8 mouse cellular contexts compared by ENCODE assay signal in genomic region chr15:86033191-86033841, GRCm38 (mm10). TPM values are rescaled to one million over a fixed set of nuclear protein-coding genes. Genes with fewer than 3 reads are reported as not detected.
DNase-seq lines count a peak whose midpoint lies in the region; ATAC-seq and TF ChIP-seq lines count a peak whose summit lies in the region.

Celsr1 (minus strand) TSS chr15:86033777.

- under 1% methylated on average over 62 of the region's 80 CpGs for WGBS in hindbrain, embryonic 13.5 days
- 2% methylated on average over 76 of the region's 80 CpGs for WGBS in liver, embryonic 13.5 days (ENCODE audit: insufficient replicate concordance)

- no peak within 1 kb of the TSS for H3K27ac ChIP-seq in left cerebral cortex, adult 2 months
- peak within 1 kb of the TSS; percentile 53 for H3K27ac ChIP-seq in hindbrain, embryonic 13.5 days
- no peak within 1 kb of the TSS for H3K27ac ChIP-seq in liver, embryonic 13.5 days

- H3K4me3 ChIP-seq in left cerebral cortex, adult 2 months, result peak within 1 kb of the TSS; percentile 26; the same call in 1 of the 2 replicates
- H3K4me3 ChIP-seq in hindbrain, embryonic 13.5 days, result peak within 1 kb of the TSS; percentile 53
- peak within 1 kb of the TSS; percentile 51 for H3K4me3 ChIP-seq in liver, embryonic 13.5 days (replicated peaks)

- ATAC-seq in hindbrain, embryonic 13.5 days (ENCODE audit: low FRiP score), result peak; percentile 19; the same call in 1 of the 2 replicates
- no peak for ATAC-seq in liver, embryonic 13.5 days (ENCODE audit: low read depth)
- ATAC-seq in erythroblast, adult 5-6 weeks (replicated peaks; ENCODE audit: low FRiP score, poor library complexity, severe bottlenecking), result no peak

- 0 out of 2 replicates have a peak, but pooled peaks cover 6% of the 10 kb centered on the region for H3K9me3 ChIP-seq in hindbrain, embryonic 13.5 days
- H3K9me3 ChIP-seq in liver, embryonic 13.5 days (replicated peaks), result 0 out of 2 replicates have a peak, but pooled peaks cover 4% of the 10 kb centered on the region

- peaks cover 46% of the 10 kb centered on the region for H3K4me1 ChIP-seq in hindbrain, embryonic 13.5 days (replicated peaks)
- H3K4me1 ChIP-seq in liver, embryonic 13.5 days (replicated peaks), result peaks cover 22% of the 10 kb centered on the region

- peaks cover 49% of the 10 kb centered on the region for H3K27me3 ChIP-seq in hindbrain, embryonic 13.5 days
- H3K27me3 ChIP-seq in liver, embryonic 13.5 days, result peaks cover 79% of the 10 kb centered on the region

- no peak for TF ChIP-seq CTCF in left cerebral cortex, adult 2 months (IDR thresholded peaks at IDR 0.05)

- H3K9ac ChIP-seq in hindbrain, embryonic 13.5 days, result peak within 1 kb of the TSS; percentile 65
- H3K9ac ChIP-seq in liver, embryonic 13.5 days, result no peak within 1 kb of the TSS

- peaks cover 20% of the 10 kb centered on the region for H3K36me3 ChIP-seq in hindbrain, embryonic 13.5 days
- no peaks in the 10 kb centered on the region for H3K36me3 ChIP-seq in liver, embryonic 13.5 days

- no peak for DNase-seq in left cerebral cortex, adult 2 months (ENCODE audit: extremely low spot score in 1 of 2, low spot score in 2 of 2)
- no peak for DNase-seq in left cerebral cortex, adult 9 months (ENCODE audit: low spot score in 2 of 2)
- DNase-seq in embryo, embryonic 11 days, result peak; percentile 72
- no peak for DNase-seq in liver, embryonic 13.5 days
- DNase-seq in retina, embryonic 14.5 days (ENCODE audit: low spot score), result peak; percentile 56
- DNase-seq in right cerebral cortex, postnatal 36 days (ENCODE audit: low spot score in 2 of 2), result no peak

- intact Hi-C loops in left cerebral cortex, adult 2 months (cut with DNase I), result no loop called here

- peak within 1 kb of the TSS; percentile 83 for H3K4me2 ChIP-seq in hindbrain, embryonic 13.5 days
- peak within 1 kb of the TSS; percentile 67 for H3K4me2 ChIP-seq in liver, embryonic 13.5 days

RNA-seq across cellular contexts. Expression of gene Celsr1, which starts in this region (rescaled TPM):
- 1 to 10 TPM; 3.7 to 4.6 TPM for total RNA-seq in left cerebral cortex, adult 2 months (2021)
- 1.6 and 1.8 TPM in 2 replicates for polyA plus RNA-seq in hindbrain, embryonic 13.5 days (2015; fragmentation: Nextera tagmentation; extraction: Ambion mirVana)
- 0.06 and 0.20 TPM in 2 replicates for polyA plus RNA-seq in liver, embryonic 13.5 days (2015; fragmentation: Nextera tagmentation; extraction: Ambion mirVana)
- total RNA-seq in erythroblast, adult 5-6 weeks (2015; ENCODE audit: low replicate concordance), result 0.38 and 1.5 TPM in 2 replicates
- total RNA-seq in erythroblast, adult 5-6 weeks (2017; ENCODE audit: low replicate concordance), result 0.60 and 0.98 TPM in 2 replicates

Comparison
In these comparisons a context has a peak if more than half of its experiments do, and no peak if none do; other contexts are left out.
1. DNase-seq: peak in embryo, embryonic 11 days (single experiment) and retina, embryonic 14.5 days (single experiment); none in left cerebral cortex, adult 2 months (0 of 2), left cerebral cortex, adult 9 months (0 of 2), liver, embryonic 13.5 days (single experiment) and right cerebral cortex, postnatal 36 days (0 of 2).
2. Peak in every context shown above with its lines, with median percentiles within 50 percentile points of each other: H3K4me3 ChIP-seq.